Mouse (Mus musculus) kidney, postnatal 10 days (tissue): ENCODE results near the gene Btd.

ENCODE experiments used
- DNase-seq: peaks from one replicate; pipeline ENCODE4 v3.0.0; 2021; ENCODE audit warnings: mixed read lengths

Gene Btd

DNA sequence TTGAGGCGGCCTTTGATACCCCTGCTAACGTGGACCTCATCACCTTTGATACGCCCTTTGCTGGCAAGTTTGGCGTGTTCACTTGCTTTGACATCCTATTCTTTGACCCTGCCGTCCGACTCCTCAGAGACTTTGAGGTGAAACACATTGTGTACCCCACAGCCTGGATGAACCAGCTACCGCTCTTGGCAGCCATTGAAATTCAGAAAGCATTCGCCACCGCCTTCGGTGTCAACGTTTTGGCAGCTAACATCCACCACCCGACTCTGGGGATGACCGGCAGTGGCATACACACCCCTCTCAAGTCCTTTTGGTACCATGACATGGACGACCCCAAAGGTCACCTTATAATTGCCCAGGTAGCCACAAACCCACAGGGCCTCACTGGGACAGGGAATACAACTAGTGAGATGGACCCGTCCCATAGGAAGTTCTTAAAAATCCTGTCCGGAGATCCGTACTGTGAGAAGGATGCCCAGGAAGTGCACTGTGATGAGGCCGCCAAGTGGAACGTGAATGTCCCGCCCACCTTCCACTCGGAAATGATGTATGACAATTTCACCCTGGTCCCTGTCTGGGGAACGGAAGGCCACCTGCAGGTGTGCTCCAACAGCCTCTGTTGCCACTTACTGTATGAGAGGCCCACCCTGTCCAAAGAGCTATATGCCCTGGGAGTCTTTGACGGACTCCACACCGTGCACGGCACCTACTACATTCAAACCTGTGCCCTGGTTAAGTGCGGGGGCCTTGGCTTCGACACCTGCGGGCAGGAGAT is 26.3 kb downstream of the Btd start:
- peak; percentile 7 for DNase-seq

- DNase-seq = peak; percentile 10
Measured at GRCm38 (mm10) chr14:31667741-31668140, 26.9 kb downstream of the Btd start.

DNA sequence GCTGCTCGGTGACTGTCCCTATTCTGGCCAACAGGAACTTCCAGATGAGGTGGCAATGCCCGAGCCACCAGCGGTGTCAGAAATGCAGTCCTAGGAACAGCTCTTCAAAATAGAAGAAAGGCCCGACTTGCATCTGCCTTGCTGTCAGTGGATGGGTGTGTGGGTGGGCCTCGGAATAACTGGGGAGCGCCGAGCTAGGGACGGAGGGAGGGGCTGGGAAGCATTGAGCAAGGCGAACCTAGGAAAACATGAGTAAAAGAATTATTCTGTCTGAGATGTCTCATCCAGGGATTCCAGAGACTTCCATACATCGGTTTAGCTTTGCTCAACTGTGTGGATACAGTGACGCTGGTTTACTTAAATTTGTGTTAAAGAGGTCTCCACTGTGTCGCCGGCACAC is 27.5 kb downstream of the Btd start:
- peak; percentile 8 for DNase-seq

GRCm38 (mm10) chr14:31669161-31669611 is 28.4 kb downstream of the Btd start:
- peak; percentile 75 for DNase-seq

DNA sequence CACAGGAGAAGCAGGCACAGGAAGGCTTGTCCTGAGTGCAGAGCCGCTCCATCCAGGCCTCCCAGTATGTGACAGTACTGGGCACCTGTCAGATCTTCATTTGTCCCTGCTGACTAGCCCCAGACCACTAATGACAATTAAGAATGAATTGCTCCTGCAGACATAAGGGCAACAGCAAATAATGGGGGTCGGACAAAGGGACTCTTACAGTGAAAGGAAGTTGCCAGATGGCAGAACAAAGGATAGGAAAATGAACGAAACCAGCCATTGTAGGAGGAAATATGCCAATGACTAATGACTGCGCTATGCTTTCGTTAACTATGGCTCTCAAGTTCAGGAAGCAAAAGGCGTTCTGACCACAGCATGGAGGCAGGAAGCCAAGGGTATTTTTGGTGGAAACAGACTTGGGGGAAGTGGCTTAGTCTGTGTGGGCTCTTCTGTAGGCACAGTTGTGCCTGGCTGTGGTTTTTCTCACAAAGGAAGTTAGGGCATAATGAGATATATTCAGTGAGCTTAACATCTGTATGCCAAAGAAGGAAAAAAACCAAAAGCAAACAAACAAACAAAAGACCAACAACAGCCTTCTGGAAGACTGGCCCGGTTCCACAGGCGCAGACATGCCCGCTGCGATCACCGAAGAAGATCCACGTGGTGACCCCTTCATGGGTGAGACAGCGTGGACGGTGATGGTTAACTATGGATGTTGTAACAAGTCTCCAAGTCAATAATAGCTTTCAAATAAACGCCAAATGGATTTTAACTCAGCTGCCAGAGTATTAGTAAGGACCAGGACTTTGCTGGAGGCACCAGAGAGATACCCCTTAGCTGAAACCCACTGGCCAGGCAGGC is 29.0 kb downstream of the Btd start:
- DNase-seq = peak; percentile 58

- DNase-seq = no peak
Measured at GRCm38 (mm10) chr14:31671635-31672320, 30.9 kb downstream of the Btd start.

- no peak for DNase-seq
Measured at GRCm38 (mm10) chr14:31680656-31681055, 39.8 kb downstream of the Btd start.

DNA sequence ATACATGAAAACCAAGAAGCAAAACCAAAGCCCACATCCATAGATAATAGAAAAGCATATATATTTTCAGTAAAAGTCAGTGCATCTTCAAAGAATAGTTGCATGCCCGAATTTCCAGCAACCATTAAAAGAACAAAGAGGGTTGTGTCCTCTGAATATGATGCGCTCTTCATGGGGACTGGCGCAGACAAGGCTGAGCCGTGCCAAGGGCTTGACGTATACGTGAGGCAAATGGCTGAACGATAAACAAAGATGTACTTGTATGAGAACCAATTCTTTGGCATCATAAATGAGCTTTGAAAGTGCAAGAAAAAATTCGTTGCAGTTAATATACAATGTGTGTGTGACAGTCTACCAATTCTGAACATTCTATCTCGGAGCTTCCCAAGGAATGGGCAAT is 40.5 kb downstream of the Btd start:
- DNase-seq = no peak

DNA sequence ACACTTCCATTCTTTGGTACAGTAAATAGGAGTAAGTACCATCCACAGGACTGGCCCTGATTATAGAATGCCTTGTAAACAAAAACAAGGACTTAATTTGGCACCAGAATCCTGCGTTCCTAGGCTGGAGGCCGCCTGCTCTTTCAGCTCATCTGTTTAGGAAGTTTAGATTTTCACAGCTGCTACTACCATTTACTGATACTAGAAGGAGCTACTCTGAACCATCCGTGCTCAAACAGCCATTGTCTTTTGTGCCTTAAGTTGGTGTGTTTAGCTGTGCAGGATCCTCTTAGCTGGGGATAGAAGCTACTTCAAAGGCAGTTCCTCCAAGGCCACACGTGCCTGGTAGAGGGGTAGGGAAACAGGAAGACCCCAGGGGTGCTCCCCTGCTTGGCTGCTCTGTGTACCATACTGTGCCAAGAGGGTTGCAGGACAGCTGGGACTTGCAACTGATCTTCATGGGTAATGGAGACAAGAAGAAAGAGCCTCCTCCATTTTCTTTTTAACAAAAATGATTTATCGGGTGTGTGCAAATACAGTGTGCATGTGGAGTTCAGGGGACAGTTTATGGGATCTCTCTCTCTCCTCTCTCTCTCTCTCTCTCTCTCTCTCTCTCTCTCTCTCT is 41.2 kb downstream of the Btd start:
- DNase-seq = no peak

DNA sequence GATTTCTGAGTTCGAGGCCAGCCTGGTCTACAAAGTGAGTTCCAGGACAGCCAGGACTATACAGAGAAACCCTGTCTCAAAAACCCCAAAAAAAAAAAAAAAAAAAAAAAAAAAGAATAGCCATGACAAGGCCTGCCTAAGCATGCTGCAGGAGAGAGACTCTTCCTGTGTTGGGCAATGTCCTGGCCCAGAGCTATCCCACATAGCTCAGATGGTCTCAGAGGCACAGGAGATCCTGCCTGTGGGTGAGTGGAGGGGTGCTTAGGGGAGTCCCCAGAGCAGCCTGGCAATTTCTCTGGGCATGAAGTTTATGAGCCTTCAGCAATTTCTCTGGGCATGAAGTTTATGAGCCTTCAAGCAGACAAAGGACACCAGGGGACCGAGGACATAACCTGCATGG is 42.8 kb downstream of the Btd start:
- DNase-seq = no peak

GRCm38 (mm10) chr14:31684343-31685040 is 43.7 kb downstream of the Btd start:
- DNase-seq = no peak

DNA sequence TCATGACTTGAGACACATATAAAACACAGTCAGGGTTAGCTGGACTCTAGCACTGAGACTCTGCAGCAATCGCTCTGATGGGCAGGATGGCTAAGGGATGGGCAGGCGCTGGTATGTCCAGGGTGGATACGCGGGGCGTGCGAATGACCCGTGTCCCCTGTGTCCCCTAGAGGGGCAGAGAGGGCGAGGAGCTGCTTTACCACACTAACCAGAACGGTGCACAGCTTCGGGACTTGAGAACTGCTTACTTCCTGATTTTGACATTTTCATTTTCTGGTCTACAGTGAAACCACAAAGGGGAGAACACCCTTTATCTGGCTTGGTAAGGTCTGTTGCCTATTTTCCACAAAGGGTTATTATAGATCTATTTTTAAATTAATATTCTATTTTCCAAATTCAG is 44.9 kb downstream of the Btd start:
- no peak for DNase-seq

DNA sequence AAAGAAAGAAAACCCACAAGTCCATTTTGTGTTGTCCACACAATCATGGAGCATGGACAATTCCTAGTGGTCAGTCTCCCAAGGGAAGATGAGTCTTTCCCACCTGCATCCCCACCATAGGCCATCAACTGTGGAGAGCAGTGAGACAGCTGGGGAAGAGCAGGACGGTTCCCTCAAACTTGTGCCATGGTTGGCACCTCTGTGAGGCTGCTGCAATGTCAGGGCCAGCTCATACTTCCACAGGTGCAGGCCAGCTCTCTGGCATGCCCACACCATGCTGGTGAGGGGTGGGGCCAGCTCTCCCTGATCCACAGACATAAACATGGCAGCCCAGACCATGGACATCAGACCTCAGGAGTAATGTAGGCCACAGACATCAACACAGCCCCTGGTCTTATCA is 45.4 kb downstream of the Btd start:
- no peak for DNase-seq

DNA sequence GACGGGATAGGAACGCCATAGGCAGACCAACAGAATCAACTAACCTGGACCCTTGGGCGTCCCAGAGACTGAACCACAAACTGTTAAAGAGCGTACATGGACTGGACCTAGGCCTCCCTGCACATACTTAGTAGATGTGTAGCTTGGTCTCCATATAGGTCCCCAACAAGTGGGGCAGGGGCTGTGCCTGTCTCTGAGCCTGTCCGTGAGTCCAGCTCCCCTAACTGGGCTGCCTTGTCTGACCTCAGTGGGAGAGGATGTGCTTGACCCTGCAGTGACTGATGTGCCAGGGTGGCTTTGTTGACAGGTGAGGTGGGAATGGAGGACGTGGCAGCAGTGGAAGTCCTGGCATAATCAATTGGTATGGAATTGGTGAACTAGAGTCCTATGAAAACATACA is 51.7 kb downstream of the Btd start:
- DNase-seq = no peak

DNA sequence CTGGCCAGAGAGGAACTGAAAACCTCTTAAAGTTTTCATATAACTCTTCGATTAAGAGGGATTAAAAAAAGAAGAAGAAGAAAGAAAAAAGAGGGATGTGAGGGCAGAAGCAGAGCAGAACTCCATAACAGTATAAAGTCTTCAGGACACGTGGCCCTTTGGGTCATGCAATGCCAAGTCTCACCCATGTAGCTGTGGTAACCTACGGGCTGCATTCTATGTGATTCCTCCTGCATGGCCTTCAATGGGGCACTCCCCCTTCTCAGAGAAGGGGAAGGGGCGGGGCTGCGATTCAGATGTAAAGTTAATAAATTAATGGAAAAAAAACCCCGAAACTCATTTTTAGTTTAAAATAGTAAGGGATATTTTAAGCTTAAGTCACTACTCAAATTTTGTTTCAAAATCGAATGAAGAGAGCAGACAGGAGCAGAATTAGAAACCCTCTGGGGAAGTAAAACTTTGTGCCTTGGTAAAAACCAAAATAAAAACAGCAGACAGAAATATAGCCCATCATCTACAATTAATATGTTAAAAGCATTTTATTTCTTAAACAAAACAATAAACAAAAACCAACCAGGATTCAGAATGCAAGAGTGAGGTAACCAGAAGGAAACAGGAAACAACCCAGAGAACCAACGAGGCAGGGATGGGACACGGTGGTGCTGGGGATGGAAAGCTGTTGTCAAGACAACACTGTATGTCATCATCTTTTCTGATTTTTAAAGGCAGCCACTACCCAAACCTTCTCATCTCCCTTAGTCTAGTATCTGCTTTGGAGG is 55.6 kb downstream of the Btd start:
- DNase-seq = no peak

GRCm38 (mm10) chr14:31696985-31697303 is 56.1 kb downstream of the Btd start:
- DNase-seq = no peak

GRCm38 (mm10) chr14:31697346-31697745 is 56.5 kb downstream of the Btd start:
- DNase-seq = no peak

DNA sequence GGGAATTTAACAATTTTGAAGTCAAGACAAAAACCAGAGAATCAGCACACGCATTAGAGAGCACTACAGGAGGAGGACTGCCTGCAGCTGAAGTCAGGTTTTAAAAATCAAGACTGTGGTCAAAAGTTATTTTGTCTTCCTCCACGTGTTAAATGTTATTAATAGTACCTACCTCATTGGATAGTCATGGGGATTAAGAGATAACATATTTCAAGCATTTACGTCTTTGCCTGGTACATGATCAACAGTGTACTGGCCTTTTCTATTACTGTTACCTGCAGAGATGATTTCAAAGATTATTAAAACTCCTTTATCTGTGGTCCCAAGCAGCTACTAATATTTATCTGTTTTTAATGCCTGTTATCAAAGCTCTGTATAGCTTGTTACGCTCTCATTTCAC is 56.9 kb downstream of the Btd start:
- no peak for DNase-seq

DNA sequence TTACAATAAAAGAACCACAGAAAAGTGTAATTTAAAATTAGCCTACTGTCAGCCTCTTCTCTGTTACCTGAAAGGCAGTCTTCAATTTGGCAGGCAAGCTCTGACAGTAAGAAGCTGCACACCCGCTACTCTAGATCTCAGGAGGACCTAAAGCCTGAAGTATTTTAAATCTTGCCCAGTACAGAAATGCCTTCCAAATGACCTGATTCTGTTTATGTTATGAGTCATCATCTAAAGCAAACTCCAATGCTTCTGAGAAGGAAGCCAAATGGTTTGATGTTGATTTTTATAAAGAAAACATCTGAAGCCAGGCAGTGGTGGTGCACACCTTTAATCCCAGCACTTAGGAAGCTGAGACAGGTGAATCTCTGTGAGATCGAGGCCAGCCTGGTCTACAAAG is 59.5 kb downstream of the Btd start:
- DNase-seq = no peak

GRCm38 (mm10) chr14:31709343-31709742 is 68.5 kb downstream of the Btd start:
- no peak for DNase-seq

DNA sequence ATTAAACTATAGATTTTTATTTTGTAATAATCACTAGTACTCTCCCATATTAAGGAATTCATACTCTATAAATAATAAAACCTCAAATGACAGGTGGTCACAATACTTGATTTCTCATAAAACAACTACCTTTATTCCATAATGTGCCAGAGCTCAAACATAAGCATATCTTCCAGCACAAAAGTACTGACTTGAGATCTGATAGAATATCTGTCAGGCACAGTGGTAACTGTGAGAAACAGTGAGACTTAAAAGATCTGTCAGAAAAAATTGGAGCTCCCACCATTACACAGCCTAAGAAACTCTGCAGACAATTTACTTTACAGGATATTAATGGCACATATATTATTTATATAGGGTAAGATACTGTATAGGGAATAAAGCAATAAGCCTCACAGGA is 74.8 kb downstream of the Btd start:
- DNase-seq = no peak

- no peak for DNase-seq
Measured at GRCm38 (mm10) chr14:31717360-31717759, 76.5 kb downstream of the Btd start.
